Mouse (Mus musculus): ENCODE results near the gene Wdr19. TPM values are rescaled to one million over a fixed set of nuclear protein-coding genes. Genes with fewer than 3 reads are reported as not detected.
"Not testable (repeated sequence)": the region's sequence is repeated elsewhere in the genome, so short reads cannot be mapped to it uniquely, and the experiment has no call there.

Gene Wdr19
- polyA plus RNA-seq, 1 experiment from 2014 or later, result 2.4 TPM

- H3K4me3 ChIP-seq (ENCODE audit: low read depth, low read length), result no peak overlapping the region
- DNase-seq (ENCODE audit: low spot score), result no peak
- TF ChIP-seq EP300 (optimal IDR thresholded peaks at IDR 0.05), result no peak
- TF ChIP-seq CTCF (IDR thresholded peaks at IDR 0.05; ENCODE audit: low read depth), result no peak
- peaks cover 14% of the 10 kb centered on the region for H3K36me3 ChIP-seq (ENCODE audit: control insufficient read depth, insufficient read depth, low read length)
- H3K4me2 ChIP-seq (replicated peaks; ENCODE audit: low read depth), result no peak overlapping the region
- no peak overlapping the region for H3K9ac ChIP-seq (ENCODE audit: low read length)
- no peaks in the 10 kb centered on the region for H3K9me3 ChIP-seq (ENCODE audit: control insufficient read depth, low read length)
- ATAC-seq (ENCODE audit: low FRiP score, low TSS enrichment), result no peak
- WGBS, result 91% methylated on average over 3 of the region's 3 CpGs
- no peaks in the 10 kb centered on the region for H3K27me3 ChIP-seq (ENCODE audit: control insufficient read depth, insufficient read depth, low read length)
- no peak overlapping the region for H3K27ac ChIP-seq (replicated peaks)
- H3K4me1 ChIP-seq (replicated peaks; ENCODE audit: control insufficient read depth, insufficient read depth), result no peaks in the 10 kb centered on the region
These were observed 81.7 kb downstream of the Wdr19 start for GRCm38 (mm10) chr5:65281216-65281615.

- WGBS, result 95% methylated on average over 3 of the region's 3 CpGs
- Histone ChIP-seq H3K4me2 (replicated peaks; ENCODE audit: low read depth) (no peak overlapping the region), H3K27me3 (ENCODE audit: control insufficient read depth, insufficient read depth, low read length) (no peaks in the 10 kb centered on the region), H3K4me1 (replicated peaks; ENCODE audit: control insufficient read depth, insufficient read depth) (no peaks in the 10 kb centered on the region), H3K9me3 (ENCODE audit: control insufficient read depth, low read length) (no peaks in the 10 kb centered on the region), H3K27ac (replicated peaks) (no peak overlapping the region), H3K9ac (ENCODE audit: low read length) (no peak overlapping the region), H3K4me3 (ENCODE audit: low read depth, low read length) (no peak overlapping the region), H3K36me3 (ENCODE audit: control insufficient read depth, insufficient read depth, low read length) (peaks cover 5% of the 10 kb centered on the region)
- TF ChIP-seq CTCF (IDR thresholded peaks at IDR 0.05; ENCODE audit: low read depth) (peak; percentile 61), EP300 (optimal IDR thresholded peaks at IDR 0.05) (no peak)
- ATAC-seq (ENCODE audit: low FRiP score, low TSS enrichment) (no peak), DNase-seq (ENCODE audit: low spot score) (peak; percentile 31)
These were observed 84.7 kb downstream of the Wdr19 start for GRCm38 (mm10) chr5:65284171-65284570.

GRCm38 (mm10) chr5:65287751-65288701 is 88.5 kb downstream of the Wdr19 start:
- WGBS, result 84% methylated on average over 24 of the region's 24 CpGs
- H3K4me1 ChIP-seq (replicated peaks; ENCODE audit: control insufficient read depth, insufficient read depth), result no peaks in the 10 kb centered on the region
- no peak for TF ChIP-seq CTCF (IDR thresholded peaks at IDR 0.05; ENCODE audit: low read depth)
- no peak for TF ChIP-seq EP300 (optimal IDR thresholded peaks at IDR 0.05)
- no peak overlapping the region for H3K4me2 ChIP-seq (replicated peaks; ENCODE audit: low read depth)
- no peak for DNase-seq (ENCODE audit: low spot score)
- H3K27me3 ChIP-seq (ENCODE audit: control insufficient read depth, insufficient read depth, low read length), result no peaks in the 10 kb centered on the region
- no peak for ATAC-seq (ENCODE audit: low FRiP score, low TSS enrichment)
- peaks cover 18% of the 10 kb centered on the region for H3K36me3 ChIP-seq (ENCODE audit: control insufficient read depth, insufficient read depth, low read length)
- no peak overlapping the region for H3K27ac ChIP-seq (replicated peaks)
- no peaks in the 10 kb centered on the region for H3K9me3 ChIP-seq (ENCODE audit: control insufficient read depth, low read length)
- no peak overlapping the region for H3K4me3 ChIP-seq (ENCODE audit: low read depth, low read length)
- H3K9ac ChIP-seq (ENCODE audit: low read length), result no peak overlapping the region

- not testable (repeated sequence) for H3K27ac ChIP-seq (replicated peaks); H3K9ac ChIP-seq (ENCODE audit: low read length); H3K4me2 ChIP-seq (replicated peaks; ENCODE audit: low read depth); H3K4me3 ChIP-seq (ENCODE audit: low read depth, low read length); H3K4me1 ChIP-seq (replicated peaks; ENCODE audit: control insufficient read depth, insufficient read depth); DNase-seq (ENCODE audit: low spot score); ATAC-seq (ENCODE audit: low FRiP score, low TSS enrichment); H3K27me3 ChIP-seq (ENCODE audit: control insufficient read depth, insufficient read depth, low read length); H3K9me3 ChIP-seq (ENCODE audit: control insufficient read depth, low read length)
- H3K36me3 ChIP-seq (ENCODE audit: control insufficient read depth, insufficient read depth, low read length), result peaks cover 20% of the 10 kb centered on the region
- 90% methylated on average over 8 of the region's 8 CpGs for WGBS
These were observed 89.5 kb downstream of the Wdr19 start for GRCm38 (mm10) chr5:65289009-65289408.

GRCm38 (mm10) chr5:65293627-65294026 is 94.1 kb downstream of the Wdr19 start:
- DNase-seq (ENCODE audit: low spot score), result no peak
- no peak for ATAC-seq (ENCODE audit: low FRiP score, low TSS enrichment)

GRCm38 (mm10) chr5:65294270-65294669 is 94.8 kb downstream of the Wdr19 start:
- Histone ChIP-seq H3K27ac (replicated peaks) (no peak overlapping the region), H3K4me3 (ENCODE audit: low read depth, low read length) (no peak overlapping the region), H3K9ac (ENCODE audit: low read length) (no peak overlapping the region), H3K36me3 (ENCODE audit: control insufficient read depth, insufficient read depth, low read length) (peaks cover 17% of the 10 kb centered on the region; the same call in 1 of the 2 replicates), H3K27me3 (ENCODE audit: control insufficient read depth, insufficient read depth, low read length) (no peaks in the 10 kb centered on the region), H3K9me3 (ENCODE audit: control insufficient read depth, low read length) (no peaks in the 10 kb centered on the region), H3K4me2 (replicated peaks; ENCODE audit: low read depth) (no peak overlapping the region), H3K4me1 (replicated peaks; ENCODE audit: control insufficient read depth, insufficient read depth) (no peaks in the 10 kb centered on the region)
- ATAC-seq (ENCODE audit: low FRiP score, low TSS enrichment) (peak; percentile 80), DNase-seq (ENCODE audit: low spot score) (no peak)
- TF ChIP-seq EP300 (optimal IDR thresholded peaks at IDR 0.05) (no peak), CTCF (IDR thresholded peaks at IDR 0.05; ENCODE audit: low read depth) (no peak)
- 18% methylated on average over 2 of the region's 2 CpGs for WGBS

More at GRCm38 (mm10) chr5:65293627-65294026, 94.1 kb downstream of the Wdr19 start:
- no peaks in the 10 kb centered on the region for H3K4me1 ChIP-seq (replicated peaks; ENCODE audit: control insufficient read depth, insufficient read depth)
- H3K4me3 ChIP-seq (ENCODE audit: low read depth, low read length), result no peak overlapping the region
- WGBS, result 74% methylated on average over 6 of the region's 6 CpGs
- no peaks in the 10 kb centered on the region for H3K9me3 ChIP-seq (ENCODE audit: control insufficient read depth, low read length)
- no peaks in the 10 kb centered on the region for H3K27me3 ChIP-seq (ENCODE audit: control insufficient read depth, insufficient read depth, low read length)
- peaks cover 15% of the 10 kb centered on the region; the same call in 1 of the 2 replicates for H3K36me3 ChIP-seq (ENCODE audit: control insufficient read depth, insufficient read depth, low read length)
- no peak overlapping the region for H3K27ac ChIP-seq (replicated peaks)
- TF ChIP-seq CTCF (IDR thresholded peaks at IDR 0.05; ENCODE audit: low read depth), result no peak
- TF ChIP-seq EP300 (optimal IDR thresholded peaks at IDR 0.05), result no peak
- no peak overlapping the region for H3K9ac ChIP-seq (ENCODE audit: low read length)
- no peak overlapping the region for H3K4me2 ChIP-seq (replicated peaks; ENCODE audit: low read depth)
